Mouse (Mus musculus): ENCODE data around the gene Hint2.

- peak; percentile 70 for TF ChIP-seq CTCF (IDR thresholded peaks at IDR 0.05; ENCODE audit: low read depth)
- TF ChIP-seq EP300 (optimal IDR thresholded peaks at IDR 0.05), result no peak
Measured at GRCm38 (mm10) chr4:43666412-43666811, 10.1 kb upstream of the Hint2 start.

Data from stomach, postnatal 0 days (tissue).